Mouse (Mus musculus) C2C12 (cell line): ENCODE results near the gene Rpl29.

Experiments
- CEBPB ChIP-seq: IDR thresholded peaks from one replicate; pipeline ENCODE4 v1.6.1; 2011; ENCODE audit warnings: low read depth, mild to moderate bottlenecking, control low read depth, moderate library complexity
- CTCF ChIP-seq: IDR thresholded peaks from one replicate; pipeline ENCODE4 v1.5.1; 2011; ENCODE audit not compliant: control insufficient read depth, insufficient read depth, insufficient read length
- MAX ChIP-seq: IDR thresholded peaks from one replicate; pipeline ENCODE4 v1.6.1; 2011; ENCODE audit warnings: mild to moderate bottlenecking, control low read depth
- MYOG ChIP-seq: IDR thresholded peaks from one replicate; pipeline ENCODE4 v1.6.1; 2011; ENCODE audit not compliant: control insufficient read depth, insufficient read length; ENCODE audit errors: extremely low read depth
- USF1 ChIP-seq: IDR thresholded peaks from one replicate; pipeline ENCODE4 v1.6.1; 2011; ENCODE audit warnings: low read depth, mild to moderate bottlenecking, control low read depth, moderate library complexity

GRCm38 (mm10) chr9:106461641-106462429 lies 32.6 kb downstream of the Rpl29 start:
- TF ChIP-seq CTCF (no peak), MAX (no peak), MYOG (no peak), USF1 (no peak), CEBPB (no peak)
